Mouse (Mus musculus) neural tube, embryonic 14.5 days (tissue): ENCODE results near the gene Snx29. TPM values are rescaled to one million over a fixed set of nuclear protein-coding genes. Genes with fewer than 3 reads are reported as not detected.

Experiments used
- ATAC-seq: fragments of 200-750 bp; cut with Nextera tagmentation; 2 replicates; pipeline ENCODE4 v1.8.0; 2017; ENCODE audit warnings: low read depth, mild to moderate bottlenecking, moderate TSS enrichment, moderate library complexity
- H3K27ac ChIP-seq: fragments of 300-500 bp; sonication (generic); 2 replicates; pipeline ENCODE4 v1.5.1; 2014; ENCODE audit warnings: low read depth, mild to moderate bottlenecking, control low read depth, low read length, moderate library complexity, mixed read lengths
- H3K27me3 ChIP-seq: fragments of 300-500 bp; sonication (generic); 2 replicates; pipeline ENCODE4 v1.6.1; 2014; ENCODE audit warnings: low read length; ENCODE audit not compliant: control insufficient read depth, insufficient read depth
- H3K36me3 ChIP-seq: fragments of 300-500 bp; sonication (generic); 2 replicates; pipeline ENCODE4 v1.6.1; 2014; ENCODE audit warnings: low read length, mixed read lengths; ENCODE audit not compliant: control insufficient read depth, insufficient read depth
- H3K4me1 ChIP-seq: fragments of 300-500 bp; sonication (generic); 2 replicates; pipeline ENCODE4 v1.6.1; 2014; ENCODE audit warnings: low read length; ENCODE audit not compliant: control insufficient read depth, insufficient read depth
- H3K4me2 ChIP-seq: fragments of 300-500 bp; sonication (generic); 2 replicates; pipeline ENCODE4 v1.6.1; 2014; ENCODE audit warnings: mild to moderate bottlenecking, low read depth, low read length, control low read depth
- H3K4me3 ChIP-seq: fragments of 300-500 bp; sonication (generic); 2 replicates; pipeline ENCODE4 v1.5.1; 2014; ENCODE audit warnings: low read depth, low read length, control low read depth, mixed read lengths
- H3K9ac ChIP-seq: fragments of 300-500 bp; sonication (generic); replicated peaks from 2 replicates; pipeline ENCODE4 v1.6.1; 2014; ENCODE audit warnings: low read depth, mild to moderate bottlenecking, control low read depth, low read length, mixed read lengths
- H3K9me3 ChIP-seq: fragments of 300-500 bp; sonication (generic); 2 replicates; pipeline ENCODE4 v1.6.1; 2016; ENCODE audit warnings: low read length; ENCODE audit not compliant: control insufficient read depth
- WGBS: fragments of 180-500 bp; shearing (Covaris S2); extraction: QIAGEN DNeasy Blood & Tissue Kit; methylation state at CpG from one replicate; pipeline ENCODE4 v1.1.7; 2014; 5-methylcytosine and 5-hydroxymethylcytosine counted together
- polyA plus RNA-seq: library from polyadenylated mRNA; unstranded; fragments of >200 nt; fragmentation: Nextera tagmentation; extraction: Ambion mirVana; gene quantifications from 2 replicates; pipeline ENCODE4 v1.2.1, GENCODE M21; 2014

Gene Snx29
- polyA plus RNA-seq, 1 experiment from 2014 or later: 21.5 TPM

GRCm38 (mm10) chr16:11655893-11656292 lies 333.2 kb downstream of the Snx29 start:
- no peaks in the 10 kb centered on the region for H3K4me1 ChIP-seq
- no peaks in the 10 kb centered on the region for H3K9me3 ChIP-seq
- H3K4me2 ChIP-seq: no peak overlapping the region
- no peaks in the 10 kb centered on the region for H3K36me3 ChIP-seq
- H3K27me3 ChIP-seq: no peaks in the 10 kb centered on the region
- no peak overlapping the region for H3K9ac ChIP-seq
- H3K27ac ChIP-seq: no peak overlapping the region
- no peak overlapping the region for H3K4me3 ChIP-seq
- 87% methylated on average over 3 of the region's 3 CpGs for WGBS
- no peak for ATAC-seq

GRCm38 (mm10) chr16:11657111-11657510 lies 334.4 kb downstream of the Snx29 start:
- WGBS: 45% methylated on average over 1 of the region's 1 CpGs
- H3K4me2 ChIP-seq: no peak overlapping the region

GRCm38 (mm10) chr16:11659111-11659720 lies 336.5 kb downstream of the Snx29 start:
- H3K9me3 ChIP-seq: no peaks in the 10 kb centered on the region
- no peak for ATAC-seq
- H3K4me3 ChIP-seq: no peak overlapping the region
- no peaks in the 10 kb centered on the region for H3K27me3 ChIP-seq
- no peaks in the 10 kb centered on the region for H3K36me3 ChIP-seq
- no peak overlapping the region for H3K27ac ChIP-seq
- no peak overlapping the region for H3K9ac ChIP-seq
- 84% methylated on average over 6 of the region's 6 CpGs for WGBS
- H3K4me2 ChIP-seq: no peak overlapping the region
- H3K4me1 ChIP-seq: no peaks in the 10 kb centered on the region

More at GRCm38 (mm10) chr16:11657111-11657510, 334.4 kb downstream of the Snx29 start:
- H3K4me1 ChIP-seq: no peaks in the 10 kb centered on the region
- no peak overlapping the region for H3K4me3 ChIP-seq
- no peaks in the 10 kb centered on the region for H3K36me3 ChIP-seq
- ATAC-seq: no peak
- H3K27me3 ChIP-seq: no peaks in the 10 kb centered on the region
- H3K27ac ChIP-seq: no peak overlapping the region
- no peaks in the 10 kb centered on the region for H3K9me3 ChIP-seq
- H3K9ac ChIP-seq: no peak overlapping the region

- Histone ChIP-seq H3K4me1 (no peaks in the 10 kb centered on the region), H3K27ac (no peak overlapping the region), H3K4me3 (no peak overlapping the region), H3K9ac (no peak overlapping the region), H3K9me3 (no peaks in the 10 kb centered on the region), H3K27me3 (no peaks in the 10 kb centered on the region), H3K36me3 (no peaks in the 10 kb centered on the region), H3K4me2 (no peak overlapping the region)
- WGBS: 91% methylated on average over 13 of the region's 13 CpGs
- no peak for ATAC-seq
These were observed 342.4 kb downstream of the Snx29 start for GRCm38 (mm10) chr16:11664896-11665705.

- H3K4me2 ChIP-seq: no peak overlapping the region
- no peak for ATAC-seq
- WGBS: 90% methylated on average over 6 of the region's 6 CpGs
- no peaks in the 10 kb centered on the region for H3K4me1 ChIP-seq
- no peaks in the 10 kb centered on the region for H3K9me3 ChIP-seq
- H3K36me3 ChIP-seq: no peaks in the 10 kb centered on the region
- H3K27me3 ChIP-seq: no peaks in the 10 kb centered on the region
- no peak overlapping the region for H3K9ac ChIP-seq
- H3K4me3 ChIP-seq: no peak overlapping the region
- no peak overlapping the region for H3K27ac ChIP-seq
These were observed 343.2 kb downstream of the Snx29 start for GRCm38 (mm10) chr16:11665869-11666268.

GRCm38 (mm10) chr16:11668375-11668774 lies 345.7 kb downstream of the Snx29 start:
- H3K4me2 ChIP-seq: no peak overlapping the region
- no peaks in the 10 kb centered on the region for H3K9me3 ChIP-seq
- H3K4me3 ChIP-seq: no peak overlapping the region
- 85% methylated on average over 1 of the region's 1 CpGs for WGBS
- no peaks in the 10 kb centered on the region for H3K36me3 ChIP-seq
- no peaks in the 10 kb centered on the region for H3K27me3 ChIP-seq
- H3K27ac ChIP-seq: no peak overlapping the region
- no peak overlapping the region for H3K9ac ChIP-seq
- ATAC-seq: no peak
- H3K4me1 ChIP-seq: no peaks in the 10 kb centered on the region

- Histone ChIP-seq H3K4me3 (no peak overlapping the region), H3K4me2 (no peak overlapping the region), H3K27me3 (no peaks in the 10 kb centered on the region), H3K4me1 (no peaks in the 10 kb centered on the region), H3K27ac (no peak overlapping the region), H3K9ac (no peak overlapping the region), H3K9me3 (no peaks in the 10 kb centered on the region), H3K36me3 (no peaks in the 10 kb centered on the region)
- ATAC-seq: no peak
- 12% methylated on average over 1 of the region's 1 CpGs for WGBS
These were observed 346.2 kb downstream of the Snx29 start for GRCm38 (mm10) chr16:11668878-11669277.

- H3K27me3 ChIP-seq: no peaks in the 10 kb centered on the region
- no peak overlapping the region for H3K4me3 ChIP-seq
- no peaks in the 10 kb centered on the region for H3K36me3 ChIP-seq
- H3K9me3 ChIP-seq: no peaks in the 10 kb centered on the region
- H3K27ac ChIP-seq: no peak overlapping the region
- no peak overlapping the region for H3K4me2 ChIP-seq
- WGBS: 71% methylated on average over 8 of the region's 9 CpGs
- no peak; the same call in 1 of the 2 replicates for ATAC-seq
- H3K4me1 ChIP-seq: no peaks in the 10 kb centered on the region
- H3K9ac ChIP-seq: no peak overlapping the region
These were observed 347.7 kb downstream of the Snx29 start for GRCm38 (mm10) chr16:11670251-11670970.

GRCm38 (mm10) chr16:11670971-11671310 lies 348.2 kb downstream of the Snx29 start:
- WGBS: 53% methylated on average over 6 of the region's 6 CpGs
- Histone ChIP-seq H3K4me2 (no peak overlapping the region), H3K4me1 (no peaks in the 10 kb centered on the region), H3K9ac (no peak overlapping the region), H3K4me3 (no peak overlapping the region), H3K27ac (no peak overlapping the region), H3K9me3 (no peaks in the 10 kb centered on the region), H3K36me3 (no peaks in the 10 kb centered on the region), H3K27me3 (no peaks in the 10 kb centered on the region)
- ATAC-seq: peak; percentile 44; the same call in 1 of the 2 replicates
